Mouse (Mus musculus): ENCODE measurements at regions not wholly inside any gene's neighbourhood (a gene's known extent, or its start where the extent isn't known, plus 50 kb on each side); places are given as distances from the start of the nearest gene placed in this dataset.

GRCm38 (mm10) chr17:49177966-49178731 is 246.0 kb downstream of the Lrfn2 start:
- H3K4me3 ChIP-seq (ENCODE audit: low read depth, low read length) = no peak overlapping the region
- H3K36me3 ChIP-seq (ENCODE audit: control insufficient read depth, insufficient read depth) = no peaks in the 10 kb centered on the region
- H3K4me1 ChIP-seq (ENCODE audit: control insufficient read depth, low read depth, low read length) = no peaks in the 10 kb centered on the region
- no peak overlapping the region for H3K27ac ChIP-seq (ENCODE audit: low read length)
- H3K9me3 ChIP-seq (replicated peaks; ENCODE audit: control insufficient read depth, low read length) = no peaks in the 10 kb centered on the region
- ATAC-seq (ENCODE audit: low read depth) = no peak
- H3K27me3 ChIP-seq (ENCODE audit: control insufficient read depth, insufficient read depth, low read depth, low read length) = no peaks in the 10 kb centered on the region
- H3K4me2 ChIP-seq (ENCODE audit: low read depth, low read length) = no peak overlapping the region
- WGBS (ENCODE audit: insufficient replicate concordance) = 61% methylated on average over 6 of the region's 6 CpGs
- no peak overlapping the region for H3K9ac ChIP-seq (ENCODE audit: low read depth, low read length)

- H3K4me2 ChIP-seq (ENCODE audit: low read depth, low read length) = no peak overlapping the region
- no peaks in the 10 kb centered on the region for H3K4me1 ChIP-seq (ENCODE audit: control insufficient read depth, low read depth, low read length)
- H3K4me3 ChIP-seq (ENCODE audit: low read depth, low read length) = no peak overlapping the region
- 8% methylated on average over 4 of the region's 4 CpGs for WGBS (ENCODE audit: insufficient replicate concordance)
- no peaks in the 10 kb centered on the region for H3K27me3 ChIP-seq (ENCODE audit: control insufficient read depth, insufficient read depth, low read depth, low read length)
- no peaks in the 10 kb centered on the region for H3K9me3 ChIP-seq (replicated peaks; ENCODE audit: control insufficient read depth, low read length)
- no peak overlapping the region for H3K27ac ChIP-seq (ENCODE audit: low read length)
- no peaks in the 10 kb centered on the region for H3K36me3 ChIP-seq (ENCODE audit: control insufficient read depth, insufficient read depth)
- no peak for ATAC-seq (ENCODE audit: low read depth)
- no peak overlapping the region for H3K9ac ChIP-seq (ENCODE audit: low read depth, low read length)
Measured at GRCm38 (mm10) chr17:49182485-49182884, 245.7 kb upstream of the Mocs1 start.

- WGBS (ENCODE audit: insufficient replicate concordance) = 37% methylated on average over 3 of the region's 3 CpGs
- Histone ChIP-seq H3K27ac (ENCODE audit: low read length) (no peak overlapping the region), H3K9ac (ENCODE audit: low read depth, low read length) (no peak overlapping the region), H3K4me3 (ENCODE audit: low read depth, low read length) (no peak overlapping the region), H3K4me1 (ENCODE audit: control insufficient read depth, low read depth, low read length) (no peaks in the 10 kb centered on the region), H3K4me2 (ENCODE audit: low read depth, low read length) (no peak overlapping the region), H3K36me3 (ENCODE audit: control insufficient read depth, insufficient read depth) (no peaks in the 10 kb centered on the region), H3K27me3 (ENCODE audit: control insufficient read depth, insufficient read depth, low read depth, low read length) (no peaks in the 10 kb centered on the region), H3K9me3 (replicated peaks; ENCODE audit: control insufficient read depth, low read length) (no peaks in the 10 kb centered on the region)
- ATAC-seq (ENCODE audit: low read depth) = no peak
Measured at GRCm38 (mm10) chr17:49183917-49184316, 244.2 kb upstream of the Mocs1 start.

GRCm38 (mm10) chr17:49185052-49185612 is 243.0 kb upstream of the Mocs1 start:
- 49% methylated on average over 8 of the region's 8 CpGs for WGBS (ENCODE audit: insufficient replicate concordance)
- Histone ChIP-seq H3K9ac (ENCODE audit: low read depth, low read length) (no peak overlapping the region), H3K4me3 (ENCODE audit: low read depth, low read length) (no peak overlapping the region), H3K4me1 (ENCODE audit: control insufficient read depth, low read depth, low read length) (no peaks in the 10 kb centered on the region), H3K27ac (ENCODE audit: low read length) (no peak overlapping the region), H3K4me2 (ENCODE audit: low read depth, low read length) (no peak overlapping the region), H3K27me3 (ENCODE audit: control insufficient read depth, insufficient read depth, low read depth, low read length) (no peaks in the 10 kb centered on the region), H3K9me3 (replicated peaks; ENCODE audit: control insufficient read depth, low read length) (no peaks in the 10 kb centered on the region), H3K36me3 (ENCODE audit: control insufficient read depth, insufficient read depth) (no peaks in the 10 kb centered on the region)
- no peak for ATAC-seq (ENCODE audit: low read depth)

GRCm38 (mm10) chr17:49189765-49190164 is 238.4 kb upstream of the Mocs1 start:
- Histone ChIP-seq H3K9ac (ENCODE audit: low read depth, low read length) (no peak overlapping the region), H3K4me2 (ENCODE audit: low read depth, low read length) (no peak overlapping the region), H3K27me3 (ENCODE audit: control insufficient read depth, insufficient read depth, low read depth, low read length) (no peaks in the 10 kb centered on the region), H3K9me3 (replicated peaks; ENCODE audit: control insufficient read depth, low read length) (no peaks in the 10 kb centered on the region), H3K4me1 (ENCODE audit: control insufficient read depth, low read depth, low read length) (no peaks in the 10 kb centered on the region), H3K27ac (ENCODE audit: low read length) (no peak overlapping the region), H3K4me3 (ENCODE audit: low read depth, low read length) (no peak overlapping the region), H3K36me3 (ENCODE audit: control insufficient read depth, insufficient read depth) (no peaks in the 10 kb centered on the region)
- ATAC-seq (ENCODE audit: low read depth) = no peak
- 43% methylated on average over 3 of the region's 3 CpGs for WGBS (ENCODE audit: insufficient replicate concordance)

- Histone ChIP-seq H3K9me3 (replicated peaks; ENCODE audit: control insufficient read depth, low read length) (no peaks in the 10 kb centered on the region), H3K27ac (ENCODE audit: low read length) (no peak overlapping the region), H3K4me3 (ENCODE audit: low read depth, low read length) (no peak overlapping the region), H3K36me3 (ENCODE audit: control insufficient read depth, insufficient read depth) (no peaks in the 10 kb centered on the region), H3K4me1 (ENCODE audit: control insufficient read depth, low read depth, low read length) (no peaks in the 10 kb centered on the region), H3K27me3 (ENCODE audit: control insufficient read depth, insufficient read depth, low read depth, low read length) (no peaks in the 10 kb centered on the region), H3K4me2 (ENCODE audit: low read depth, low read length) (no peak overlapping the region), H3K9ac (ENCODE audit: low read depth, low read length) (no peak overlapping the region)
- 58% methylated on average over 4 of the region's 4 CpGs for WGBS (ENCODE audit: insufficient replicate concordance)
- no peak for ATAC-seq (ENCODE audit: low read depth)
Measured at GRCm38 (mm10) chr17:49190337-49190736, 237.8 kb upstream of the Mocs1 start.

- Histone ChIP-seq H3K27ac (ENCODE audit: low read length) (no peak overlapping the region), H3K4me1 (ENCODE audit: control insufficient read depth, low read depth, low read length) (no peaks in the 10 kb centered on the region), H3K9ac (ENCODE audit: low read depth, low read length) (no peak overlapping the region), H3K36me3 (ENCODE audit: control insufficient read depth, insufficient read depth) (no peaks in the 10 kb centered on the region), H3K4me3 (ENCODE audit: low read depth, low read length) (no peak overlapping the region), H3K4me2 (ENCODE audit: low read depth, low read length) (no peak overlapping the region), H3K27me3 (ENCODE audit: control insufficient read depth, insufficient read depth, low read depth, low read length) (no peaks in the 10 kb centered on the region), H3K9me3 (replicated peaks; ENCODE audit: control insufficient read depth, low read length) (no peaks in the 10 kb centered on the region)
- WGBS (ENCODE audit: insufficient replicate concordance) = 48% methylated on average over 8 of the region's 8 CpGs
- no peak for ATAC-seq (ENCODE audit: low read depth)
Measured at GRCm38 (mm10) chr17:49196046-49196684, 232.0 kb upstream of the Mocs1 start.

- Histone ChIP-seq H3K9me3 (replicated peaks; ENCODE audit: control insufficient read depth, low read length) (no peaks in the 10 kb centered on the region), H3K27me3 (ENCODE audit: control insufficient read depth, insufficient read depth, low read depth, low read length) (no peaks in the 10 kb centered on the region), H3K4me3 (ENCODE audit: low read depth, low read length) (no peak overlapping the region), H3K27ac (ENCODE audit: low read length) (no peak overlapping the region), H3K4me2 (ENCODE audit: low read depth, low read length) (no peak overlapping the region), H3K4me1 (ENCODE audit: control insufficient read depth, low read depth, low read length) (no peaks in the 10 kb centered on the region), H3K36me3 (ENCODE audit: control insufficient read depth, insufficient read depth) (no peaks in the 10 kb centered on the region), H3K9ac (ENCODE audit: low read depth, low read length) (no peak overlapping the region)
- WGBS (ENCODE audit: insufficient replicate concordance) = 63% methylated on average over 3 of the region's 3 CpGs
- ATAC-seq (ENCODE audit: low read depth) = no peak
Measured at GRCm38 (mm10) chr17:49201495-49201894, 226.7 kb upstream of the Mocs1 start.

GRCm38 (mm10) chr17:49205095-49205494 is 223.1 kb upstream of the Mocs1 start:
- Histone ChIP-seq H3K27me3 (ENCODE audit: control insufficient read depth, insufficient read depth, low read depth, low read length) (no peaks in the 10 kb centered on the region), H3K9ac (ENCODE audit: low read depth, low read length) (no peak overlapping the region), H3K4me3 (ENCODE audit: low read depth, low read length) (no peak overlapping the region), H3K4me1 (ENCODE audit: control insufficient read depth, low read depth, low read length) (no peaks in the 10 kb centered on the region), H3K36me3 (ENCODE audit: control insufficient read depth, insufficient read depth) (no peaks in the 10 kb centered on the region), H3K4me2 (ENCODE audit: low read depth, low read length) (no peak overlapping the region), H3K9me3 (replicated peaks; ENCODE audit: control insufficient read depth, low read length) (no peaks in the 10 kb centered on the region), H3K27ac (ENCODE audit: low read length) (no peak overlapping the region)
- no peak for ATAC-seq (ENCODE audit: low read depth)
- 15% methylated on average over 5 of the region's 5 CpGs for WGBS (ENCODE audit: insufficient replicate concordance)
